Mouse (Mus musculus): ENCODE results near the gene Ikzf1. TPM values are rescaled to one million over a fixed set of nuclear protein-coding genes. Genes with fewer than 3 reads are reported as not detected.
A peak's percentile ranks its signal among the peaks of the same experiment; 100 is the strongest.

Ikzf1 gene
- polyA plus RNA-seq (2016; fragmentation: Nextera tagmentation; extraction: Ambion mirVana), result 7.2 and 7.4 TPM in 2 replicates

- Histone ChIP-seq H3K27me3 (ENCODE audit: insufficient read depth, poor library complexity, severe bottlenecking) (peaks cover 62% of the 10 kb centered on the region), H3K27ac (peak within 1 kb of the TSS; percentile 83), H3K4me3 (peak within 1 kb of the TSS; percentile 81), H3K36me3 (no peaks in the 10 kb centered on the region), H3K4me1 (0 out of 2 replicates have a peak, but pooled peaks cover 13% of the 10 kb centered on the region), H3K9me3 (no peaks in the 10 kb centered on the region)
- WGBS, result 2% methylated on average over 100 of the region's 100 CpGs
- peak; percentile 88 for DNase-seq (ENCODE audit: low spot score)
Observed at GRCm38 (mm10) chr11:11684930-11685852, at the start of gene Ikzf1. Gene Ikzf1 (plus strand): TSS chr11:11685003.

DNA sequence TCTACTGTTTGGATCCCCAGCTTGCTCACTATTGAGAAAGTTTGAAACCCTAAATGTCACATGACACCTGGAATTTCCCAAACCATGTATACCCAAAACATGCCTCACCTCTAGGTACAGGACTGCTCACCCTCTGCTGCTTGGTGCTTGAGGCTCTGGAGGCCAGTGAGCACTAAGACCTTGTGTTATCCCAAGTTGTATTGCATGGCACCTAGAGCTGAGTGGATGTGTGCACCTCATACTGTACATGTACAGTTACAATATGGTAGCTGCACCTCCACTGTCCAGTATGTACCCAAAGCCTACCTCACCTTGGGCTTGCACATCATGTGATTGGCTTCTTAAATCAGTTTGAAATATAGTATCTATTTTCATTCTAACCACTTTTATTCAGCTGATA, 40.5 kb upstream of the Ikzf1 start:
- no peak overlapping the region for H3K27ac ChIP-seq
- H3K9me3 ChIP-seq, result no peaks in the 10 kb centered on the region
- no peak for DNase-seq (ENCODE audit: low spot score)
- H3K4me3 ChIP-seq, result no peak overlapping the region
- no peaks in the 10 kb centered on the region for H3K36me3 ChIP-seq
- H3K4me1 ChIP-seq, result no peaks in the 10 kb centered on the region
- no peaks in the 10 kb centered on the region for H3K27me3 ChIP-seq (ENCODE audit: insufficient read depth, poor library complexity, severe bottlenecking)

GRCm38 (mm10) chr11:11656388-11656787, 28.4 kb upstream of the Ikzf1 start:
- Histone ChIP-seq H3K27ac (no peak overlapping the region), H3K4me3 (no peak overlapping the region), H3K27me3 (ENCODE audit: insufficient read depth, poor library complexity, severe bottlenecking) (no peaks in the 10 kb centered on the region), H3K9me3 (no peaks in the 10 kb centered on the region), H3K36me3 (no peaks in the 10 kb centered on the region), H3K4me1 (no peaks in the 10 kb centered on the region)
- no peak for DNase-seq (ENCODE audit: low spot score)
- WGBS, result 68% methylated on average over 3 of the region's 3 CpGs

DNA sequence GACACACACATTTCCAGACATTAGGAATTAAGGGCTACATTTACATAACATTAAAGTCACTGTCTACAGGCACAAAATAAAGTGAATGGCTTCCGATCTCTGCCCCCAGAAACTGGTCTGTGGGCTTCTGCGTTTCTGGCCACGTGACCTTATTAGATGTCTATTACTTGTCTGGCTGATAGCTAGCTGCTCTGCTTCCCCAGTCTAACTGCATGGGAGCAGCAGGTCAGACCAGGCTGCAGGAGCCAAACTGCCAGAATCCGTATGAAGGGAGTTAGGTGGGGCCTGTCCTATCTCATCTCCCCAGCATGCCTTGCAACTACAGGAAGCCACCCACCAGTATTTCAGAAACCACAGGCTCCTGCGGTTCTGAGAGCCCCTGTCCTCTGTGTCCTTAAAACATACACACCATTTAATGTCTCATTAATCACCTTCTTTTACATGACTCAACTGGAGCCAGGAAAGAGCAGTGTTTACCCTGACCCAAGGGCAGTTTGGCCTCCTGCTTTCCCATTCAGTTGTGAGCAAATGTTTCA, 27.7 kb upstream of the Ikzf1 start:
- no peaks in the 10 kb centered on the region for H3K27me3 ChIP-seq (ENCODE audit: insufficient read depth, poor library complexity, severe bottlenecking)
- no peak for DNase-seq (ENCODE audit: low spot score)
- no peaks in the 10 kb centered on the region for H3K36me3 ChIP-seq
- H3K27ac ChIP-seq, result no peak overlapping the region
- WGBS, result 68% methylated on average over 5 of the region's 5 CpGs
- no peaks in the 10 kb centered on the region for H3K9me3 ChIP-seq
- no peaks in the 10 kb centered on the region for H3K4me1 ChIP-seq
- H3K4me3 ChIP-seq, result no peak overlapping the region

DNA sequence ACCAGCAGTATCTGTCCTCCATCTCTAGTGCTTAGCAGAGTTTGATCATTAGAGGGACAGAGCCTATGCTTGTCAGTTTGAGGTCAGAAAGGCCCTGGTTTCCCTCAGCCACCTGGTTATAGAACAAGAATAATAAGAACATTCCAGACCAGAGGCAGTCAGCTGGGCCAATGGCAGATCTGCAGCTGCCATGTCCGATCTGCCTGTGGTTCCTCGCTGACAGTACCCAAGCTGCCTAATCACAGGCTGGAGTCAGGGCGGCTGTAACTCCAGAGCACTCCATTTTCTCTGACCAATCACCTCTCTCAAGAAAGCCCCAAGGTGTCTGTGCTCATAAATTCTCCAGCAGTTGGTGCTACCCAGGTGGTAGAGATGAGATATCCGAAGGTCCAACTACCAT, 27.2 kb upstream of the Ikzf1 start:
- WGBS, result 83% methylated on average over 4 of the region's 4 CpGs
- H3K27me3 ChIP-seq (ENCODE audit: insufficient read depth, poor library complexity, severe bottlenecking), result no peaks in the 10 kb centered on the region
- H3K4me3 ChIP-seq, result no peak overlapping the region
- no peaks in the 10 kb centered on the region for H3K4me1 ChIP-seq
- no peak overlapping the region for H3K27ac ChIP-seq
- H3K36me3 ChIP-seq, result no peaks in the 10 kb centered on the region
- H3K9me3 ChIP-seq, result no peaks in the 10 kb centered on the region
- DNase-seq (ENCODE audit: low spot score), result no peak

- Histone ChIP-seq H3K4me1 (no peaks in the 10 kb centered on the region), H3K36me3 (no peaks in the 10 kb centered on the region), H3K27me3 (ENCODE audit: insufficient read depth, poor library complexity, severe bottlenecking) (no peaks in the 10 kb centered on the region), H3K4me3 (no peak overlapping the region), H3K9me3 (no peaks in the 10 kb centered on the region), H3K27ac (no peak overlapping the region)
- DNase-seq (ENCODE audit: low spot score), result no peak
- WGBS, result 68% methylated on average over 4 of the region's 4 CpGs
Observed at GRCm38 (mm10) chr11:11658834-11659233, 26.0 kb upstream of the Ikzf1 start.

GRCm38 (mm10) chr11:11660651-11661050, 24.2 kb upstream of the Ikzf1 start:
- no peak overlapping the region for H3K27ac ChIP-seq
- H3K9me3 ChIP-seq, result no peaks in the 10 kb centered on the region
- no peaks in the 10 kb centered on the region for H3K27me3 ChIP-seq (ENCODE audit: insufficient read depth, poor library complexity, severe bottlenecking)
- H3K4me1 ChIP-seq, result no peaks in the 10 kb centered on the region
- no peaks in the 10 kb centered on the region for H3K36me3 ChIP-seq
- no peak for DNase-seq (ENCODE audit: low spot score)
- H3K4me3 ChIP-seq, result no peak overlapping the region
- WGBS, result 81% methylated on average over 4 of the region's 4 CpGs

GRCm38 (mm10) chr11:11667254-11667921, 17.4 kb upstream of the Ikzf1 start:
- no peak for DNase-seq (ENCODE audit: low spot score)
- no peak overlapping the region for H3K4me3 ChIP-seq
- WGBS, result 88% methylated on average over 4 of the region's 4 CpGs

DNA sequence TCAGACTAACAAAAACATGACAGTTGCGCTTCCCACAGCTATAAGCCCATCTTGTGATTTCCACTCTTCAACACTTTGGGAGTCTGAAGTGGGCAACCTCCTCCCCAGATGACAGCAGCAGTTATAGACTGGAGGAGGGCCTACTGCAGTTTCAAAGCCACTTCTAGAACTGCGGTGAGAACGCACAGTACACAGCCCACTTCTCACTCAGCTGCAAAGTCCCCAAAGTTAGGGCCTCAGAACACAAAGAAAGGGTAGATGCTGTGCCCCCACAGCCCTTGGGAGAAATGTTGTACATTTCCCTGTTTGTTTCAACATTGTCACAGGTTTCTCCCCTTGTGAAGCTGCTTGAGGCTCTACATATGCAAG, 16.9 kb upstream of the Ikzf1 start:
- no peak overlapping the region for H3K27ac ChIP-seq
- H3K9me3 ChIP-seq, result no peaks in the 10 kb centered on the region
- WGBS, result 89% methylated on average over 3 of the region's 3 CpGs
- H3K4me3 ChIP-seq, result no peak overlapping the region
- no peak for DNase-seq (ENCODE audit: low spot score)
- H3K36me3 ChIP-seq, result no peaks in the 10 kb centered on the region
- no peaks in the 10 kb centered on the region for H3K4me1 ChIP-seq
- H3K27me3 ChIP-seq (ENCODE audit: insufficient read depth, poor library complexity, severe bottlenecking), result no peaks in the 10 kb centered on the region

More at GRCm38 (mm10) chr11:11667254-11667921, 17.4 kb upstream of the Ikzf1 start:
- Histone ChIP-seq H3K36me3 (no peaks in the 10 kb centered on the region), H3K9me3 (no peaks in the 10 kb centered on the region), H3K27ac (no peak overlapping the region), H3K4me1 (no peaks in the 10 kb centered on the region), H3K27me3 (ENCODE audit: insufficient read depth, poor library complexity, severe bottlenecking) (no peaks in the 10 kb centered on the region)

GRCm38 (mm10) chr11:11672974-11673373, 11.8 kb upstream of the Ikzf1 start:
- H3K36me3 ChIP-seq, result no peaks in the 10 kb centered on the region
- no peaks in the 10 kb centered on the region for H3K27me3 ChIP-seq (ENCODE audit: insufficient read depth, poor library complexity, severe bottlenecking)
- no peak overlapping the region for H3K4me3 ChIP-seq
- no peak for DNase-seq (ENCODE audit: low spot score)
- H3K4me1 ChIP-seq, result no peaks in the 10 kb centered on the region
- no peaks in the 10 kb centered on the region for H3K9me3 ChIP-seq
- 62% methylated on average over 4 of the region's 4 CpGs for WGBS
- no peak overlapping the region for H3K27ac ChIP-seq

DNA sequence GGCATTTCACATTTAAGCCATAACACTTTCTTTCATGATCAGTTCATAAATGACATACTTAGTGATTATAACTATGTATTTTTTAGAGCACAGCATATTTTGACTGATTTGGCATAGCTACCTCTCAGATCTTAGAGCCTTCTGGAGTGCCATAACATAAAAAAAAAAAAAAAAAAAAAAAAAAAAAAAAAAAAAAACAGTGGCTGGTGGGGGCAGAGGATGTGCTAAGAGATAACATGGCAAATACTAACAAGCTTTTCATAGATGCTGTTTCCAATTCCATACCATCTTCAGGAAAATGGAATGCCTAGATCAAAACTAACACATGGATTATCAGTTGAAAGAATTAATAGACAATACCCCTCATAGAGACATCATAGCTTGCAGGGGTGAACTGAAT, 9.7 kb upstream of the Ikzf1 start:
- H3K9me3 ChIP-seq, result no peaks in the 10 kb centered on the region
- no peaks in the 10 kb centered on the region for H3K4me1 ChIP-seq
- H3K36me3 ChIP-seq, result no peaks in the 10 kb centered on the region
- no peak overlapping the region for H3K4me3 ChIP-seq
- H3K27me3 ChIP-seq (ENCODE audit: insufficient read depth, poor library complexity, severe bottlenecking), result no peaks in the 10 kb centered on the region
- no peak for DNase-seq (ENCODE audit: low spot score)
- no peak overlapping the region for H3K27ac ChIP-seq

- WGBS, result 77% methylated on average over 9 of the region's 9 CpGs
- Histone ChIP-seq H3K36me3 (no peaks in the 10 kb centered on the region), H3K4me1 (no peaks in the 10 kb centered on the region), H3K27ac (no peak overlapping the region), H3K4me3 (no peak overlapping the region), H3K27me3 (ENCODE audit: insufficient read depth, poor library complexity, severe bottlenecking) (no peaks in the 10 kb centered on the region), H3K9me3 (no peaks in the 10 kb centered on the region)
- DNase-seq (ENCODE audit: low spot score), result no peak
Observed at GRCm38 (mm10) chr11:11676068-11676741, 8.6 kb upstream of the Ikzf1 start.

DNA sequence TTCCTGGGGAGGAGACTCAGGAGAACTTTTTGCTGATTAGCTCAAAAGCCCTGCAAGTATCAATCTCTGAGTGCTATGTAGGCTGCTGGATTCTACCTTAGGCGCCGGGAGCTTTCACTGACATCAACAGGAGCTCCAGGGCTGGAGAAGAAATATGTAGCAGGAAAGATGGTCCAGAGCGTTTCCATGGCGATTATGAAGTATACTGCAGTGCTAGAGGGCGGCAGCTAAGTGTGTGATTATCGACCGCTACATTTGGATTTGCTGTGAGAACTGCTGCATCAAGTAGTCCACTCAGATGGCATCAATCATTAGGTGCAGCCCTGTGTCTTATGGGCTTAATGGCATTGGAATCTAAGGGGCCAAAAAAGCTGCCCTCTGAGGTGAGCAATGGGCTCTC, 7.6 kb upstream of the Ikzf1 start:
- Histone ChIP-seq H3K36me3 (no peaks in the 10 kb centered on the region), H3K27ac (no peak overlapping the region), H3K4me3 (no peak overlapping the region), H3K9me3 (no peaks in the 10 kb centered on the region), H3K4me1 (no peaks in the 10 kb centered on the region), H3K27me3 (ENCODE audit: insufficient read depth, poor library complexity, severe bottlenecking) (peaks cover 3% of the 10 kb centered on the region; the same call in 1 of the 2 replicates)
- 86% methylated on average over 7 of the region's 7 CpGs for WGBS
- DNase-seq (ENCODE audit: low spot score), result no peak

Data from heart, embryonic 10.5 days (tissue).